Mouse (Mus musculus) testis, adult 2 months (tissue): Measurements from ENCODE around the gene Rnf149.

ENCODE experiments used
- CTCF ChIP-seq: fragments of 200-500 bp; IDR thresholded peaks from 2 replicates; pipeline ENCODE4 v1.5.1; 2012; ENCODE audit warnings: low read depth, mild to moderate bottlenecking, inconsistent platforms, low read length, moderate library complexity; ENCODE audit not compliant: control insufficient read depth, insufficient read depth, insufficient replicate concordance
- POLR2A ChIP-seq: fragments of 200-500 bp; IDR thresholded peaks from 2 replicates; pipeline ENCODE4 v1.6.1; 2012; ENCODE audit warnings: low read depth, mild to moderate bottlenecking, inconsistent platforms, low read length, moderate library complexity; ENCODE audit not compliant: control insufficient read depth

GRCm38 (mm10) chr1:39623106-39623505, 45.9 kb upstream of the Rnf149 start:
- no peak for TF ChIP-seq CTCF
- TF ChIP-seq POLR2A = no peak
